Mouse (Mus musculus) NIH3T3 (cell line): ENCODE data around the gene 1700018F24Rik.
"Not testable (repeated sequence)": the region's sequence is repeated elsewhere in the genome, so short reads cannot be mapped to it uniquely, and the experiment has no call there.

Experiments
- DNase-seq: peaks from one replicate; pipeline ENCODE4 v3.0.0-alpha.2; 2012; ENCODE audit warnings: low read depth

The 1700018F24Rik gene

GRCm38 (mm10) chr5:145042690-145043089 lies at the start of gene 1700018F24Rik:
Gene 1700018F24Rik, plus strand, starts transcription at chr5:145042990.
- DNase-seq: not testable (repeated sequence)

- DNase-seq: peak; percentile 66
These were observed 44.3 kb upstream of the 1700018F24Rik start for GRCm38 (mm10) chr5:144998491-144998890.

DNA sequence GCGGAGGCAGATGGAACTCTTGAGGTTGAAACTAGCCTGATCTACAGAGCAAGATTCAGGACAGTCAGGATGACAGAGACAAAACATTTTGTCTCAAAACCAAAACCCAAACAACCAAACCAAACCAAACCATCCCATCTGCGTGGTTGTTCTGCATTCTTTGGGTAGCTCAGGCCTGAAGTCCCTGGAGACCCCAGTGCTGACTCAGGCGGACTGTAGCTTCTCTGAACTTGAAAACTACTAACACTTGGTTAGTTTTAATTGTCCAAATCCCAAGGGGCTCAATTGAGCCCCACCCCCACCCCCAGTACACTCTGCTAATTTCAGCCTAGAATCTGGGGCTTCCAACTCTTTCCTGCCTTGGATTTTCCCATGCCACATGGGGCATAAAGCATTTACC lies 39.4 kb upstream of the 1700018F24Rik start:
- DNase-seq: peak; percentile 62

- no peak for DNase-seq
These were observed 38.3 kb upstream of the 1700018F24Rik start for GRCm38 (mm10) chr5:145004495-145004894.

DNA sequence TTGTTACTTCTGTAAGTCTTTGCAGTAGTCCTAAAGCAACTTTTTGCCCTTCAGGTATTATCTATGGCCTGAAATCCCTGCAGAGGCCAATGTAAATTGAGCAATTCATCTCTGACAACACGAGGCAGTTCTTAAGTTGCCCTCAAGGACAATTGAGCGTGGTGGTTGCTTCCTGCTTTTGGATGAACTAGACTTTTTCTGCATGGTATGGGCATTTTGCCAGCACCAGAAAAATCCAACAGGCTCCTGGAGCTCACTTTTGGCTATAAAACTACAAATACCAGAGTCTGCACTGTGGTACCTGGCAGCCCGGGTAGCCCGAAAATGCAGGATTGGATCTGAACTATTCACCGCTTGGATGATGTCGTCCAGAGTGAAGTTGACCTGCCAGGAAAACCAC lies 37.2 kb upstream of the 1700018F24Rik start:
- DNase-seq: no peak

DNA sequence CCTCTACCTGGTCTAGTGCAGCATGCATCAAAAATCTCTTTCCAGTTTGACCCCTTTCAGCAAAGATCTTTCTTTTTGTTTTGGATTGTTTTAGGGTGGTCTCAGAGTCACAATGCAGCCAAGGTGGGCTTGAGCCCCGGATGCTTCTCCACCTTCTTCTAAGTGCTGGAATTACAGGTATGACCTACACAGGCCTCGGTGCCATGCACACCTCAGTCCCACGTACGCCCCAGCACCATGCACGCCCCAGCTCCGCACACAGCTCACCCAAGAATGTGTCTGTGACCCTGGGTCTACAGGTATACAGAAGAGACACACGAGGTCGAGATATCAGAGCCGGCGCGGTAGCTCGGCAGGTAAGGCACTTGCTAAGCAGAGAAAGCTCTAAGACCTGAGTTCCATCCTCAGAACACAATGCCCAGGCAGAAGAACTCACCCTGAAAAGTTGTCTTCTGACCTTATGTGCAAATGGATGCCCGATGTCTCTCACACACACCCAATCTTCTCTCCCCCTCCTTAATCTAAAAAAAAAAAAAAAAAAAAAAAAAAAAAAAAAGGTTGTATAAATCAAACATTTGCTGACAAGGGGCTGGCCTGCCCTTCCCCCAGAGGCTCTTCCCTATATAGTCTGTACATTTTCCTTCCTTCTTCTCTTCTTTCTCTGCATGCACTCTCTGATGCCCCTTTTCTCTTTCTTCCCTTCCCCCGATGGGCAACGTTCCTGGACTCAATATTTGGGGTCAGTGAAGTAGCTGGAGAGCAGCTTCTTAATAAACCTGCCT lies 33.7 kb upstream of the 1700018F24Rik start:
- DNase-seq: no peak

DNA sequence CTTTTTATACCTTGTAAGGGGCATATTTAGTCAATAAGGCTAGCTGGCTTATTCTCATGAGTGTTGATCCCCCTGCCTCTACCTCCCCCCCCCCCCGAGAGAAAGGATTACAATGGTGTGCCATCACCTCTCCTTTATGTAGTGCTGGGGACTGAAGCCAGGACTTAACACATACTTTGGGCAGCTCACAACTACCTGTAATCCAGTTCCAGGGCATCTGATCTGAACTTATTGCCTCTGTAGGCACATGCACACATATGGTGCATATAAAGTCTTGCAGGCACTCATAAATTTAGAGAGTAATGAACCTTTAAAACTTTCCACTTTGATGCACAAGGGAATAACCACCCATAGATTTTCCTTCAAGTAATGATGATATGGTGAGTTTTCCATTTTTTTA lies 28.5 kb upstream of the 1700018F24Rik start:
- no peak for DNase-seq

- DNase-seq: peak; percentile 24
These were observed 26.0 kb upstream of the 1700018F24Rik start for GRCm38 (mm10) chr5:145016761-145017160.

- not testable (repeated sequence) for DNase-seq
These were observed 22.5 kb upstream of the 1700018F24Rik start for GRCm38 (mm10) chr5:145020254-145020653.

- DNase-seq: not testable (repeated sequence)
These were observed 22.1 kb upstream of the 1700018F24Rik start for GRCm38 (mm10) chr5:145020712-145021111.

DNA sequence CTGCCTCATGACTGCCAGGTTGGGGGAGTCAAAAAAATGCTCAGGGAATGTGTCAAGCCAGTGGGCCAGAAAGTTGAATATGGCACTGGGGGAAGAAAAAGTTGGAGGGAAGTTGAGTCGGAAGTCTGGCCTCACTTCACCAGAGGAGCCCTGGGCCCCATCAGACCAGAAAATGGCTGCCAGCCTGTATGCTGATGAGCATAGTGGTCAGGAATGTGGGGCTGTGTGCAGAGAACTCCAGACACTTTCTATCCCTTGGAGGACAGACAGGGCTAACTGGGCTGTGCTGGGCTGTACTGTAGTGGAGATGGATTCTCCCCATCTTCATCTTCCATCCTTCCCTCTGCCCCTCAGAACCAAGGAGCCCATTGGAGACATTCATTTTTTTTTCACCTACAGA lies 12.3 kb upstream of the 1700018F24Rik start:
- DNase-seq: peak; percentile 55

DNA sequence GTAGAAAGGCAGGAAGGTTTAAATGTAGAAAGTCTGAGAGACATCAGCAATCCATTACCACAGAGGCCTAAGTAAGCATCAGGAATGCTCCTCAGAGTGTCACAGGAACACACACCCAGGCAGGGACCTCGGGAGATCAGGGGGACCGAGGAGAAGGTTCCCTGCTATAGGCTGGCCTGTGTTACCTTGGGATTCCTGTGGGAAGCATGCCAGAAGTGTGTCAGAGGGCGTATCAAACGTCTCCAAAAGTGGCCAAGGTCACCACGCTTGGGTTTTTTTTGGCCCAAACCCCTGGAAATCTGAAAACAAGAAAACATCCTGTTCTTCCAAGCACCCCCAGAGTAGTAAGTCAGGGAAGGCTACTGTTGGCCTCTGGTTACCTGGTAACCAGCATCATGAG lies 10.4 kb upstream of the 1700018F24Rik start, which contains the start of gene Gm4871:
Gene Gm4871, minus strand, starts transcription at position 364 of the 400 bp plus-strand sequence.
- not testable (repeated sequence) for DNase-seq

DNA sequence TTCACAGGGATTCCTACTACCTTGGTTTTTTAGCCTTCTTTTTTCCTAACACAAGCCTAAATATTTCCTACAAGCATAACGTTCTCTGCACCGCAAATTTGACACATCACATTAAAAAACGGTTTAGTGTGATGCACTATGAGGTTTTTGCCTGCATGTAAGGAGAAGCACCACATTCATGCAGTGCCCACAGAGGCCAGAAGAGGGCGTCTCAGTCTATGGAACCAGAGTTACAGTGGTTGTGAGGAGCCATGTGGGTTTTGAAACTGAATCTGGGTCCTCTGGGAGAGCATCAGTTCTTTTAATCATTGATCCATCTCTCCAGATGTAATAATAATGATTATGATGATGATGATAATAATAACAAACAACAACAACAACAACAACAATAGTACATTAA lies 1.2 kb upstream of the 1700018F24Rik start:
- DNase-seq: peak; percentile 46

DNA sequence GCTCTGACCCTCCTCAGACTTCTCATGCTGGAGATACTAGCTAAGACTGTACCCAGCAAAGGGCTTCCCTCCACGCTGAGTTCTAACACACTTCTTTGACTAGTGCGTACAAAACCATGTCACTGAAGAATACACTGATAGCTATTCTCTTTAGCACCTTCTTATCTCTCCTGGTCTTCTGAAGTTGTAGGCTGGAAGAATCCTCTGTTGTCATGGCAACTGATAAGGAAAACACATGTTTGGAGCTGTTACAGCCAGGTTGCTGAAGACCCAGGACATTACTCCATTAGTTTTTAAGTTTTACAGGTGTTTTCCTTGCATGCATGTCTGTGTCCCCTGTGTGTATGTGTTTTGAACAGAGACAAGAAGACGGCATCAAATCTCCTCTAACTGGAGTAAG lies 11.4 kb downstream of the 1700018F24Rik start:
- DNase-seq: not testable (repeated sequence)

- DNase-seq: no peak
These were observed 15.1 kb downstream of the 1700018F24Rik start for GRCm38 (mm10) chr5:145057907-145058306.

DNA sequence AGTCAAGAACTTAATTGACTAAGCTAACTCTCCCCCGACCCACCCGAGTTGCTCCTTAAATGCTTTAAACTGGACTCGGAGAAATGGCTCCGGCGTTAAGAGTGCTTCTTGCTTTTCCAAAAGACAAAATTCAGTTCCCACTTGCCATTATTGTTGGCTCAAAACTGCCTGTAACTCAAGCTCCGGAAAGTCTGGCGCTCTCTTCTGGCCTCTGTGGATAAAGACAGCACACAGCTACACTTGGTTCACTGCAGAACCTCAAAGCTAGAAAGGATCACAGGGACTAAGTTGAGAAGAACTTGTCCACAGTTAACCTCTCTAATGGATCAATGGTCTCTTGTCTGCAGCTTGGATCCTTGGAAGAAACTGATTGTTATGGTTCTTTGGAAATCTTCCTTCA lies 15.9 kb downstream of the 1700018F24Rik start:
- no peak for DNase-seq

DNA sequence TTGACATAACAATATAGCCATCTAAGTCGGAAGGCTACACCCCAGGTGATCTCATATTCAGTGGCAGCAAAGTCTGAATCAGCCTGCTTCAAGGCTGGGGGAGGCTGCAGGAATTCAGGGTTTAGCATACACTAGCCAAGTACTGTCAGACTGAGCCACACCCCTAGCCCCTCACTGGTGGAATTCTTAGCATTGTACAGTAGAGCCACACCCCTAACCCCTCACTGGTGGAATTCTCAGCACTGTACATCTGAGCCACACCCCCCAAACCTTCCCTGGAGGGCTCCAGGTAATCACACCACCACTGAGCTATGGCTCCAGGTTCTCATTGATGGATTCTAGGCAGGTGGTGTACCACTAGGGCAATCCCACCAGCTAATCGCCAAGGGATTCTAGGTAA lies 16.7 kb downstream of the 1700018F24Rik start:
- no peak for DNase-seq

GRCm38 (mm10) chr5:145064765-145065340 lies 22.1 kb downstream of the 1700018F24Rik start:
- no peak for DNase-seq

- DNase-seq: peak; percentile 14
These were observed 26.1 kb downstream of the 1700018F24Rik start for GRCm38 (mm10) chr5:145068863-145069262.

DNA sequence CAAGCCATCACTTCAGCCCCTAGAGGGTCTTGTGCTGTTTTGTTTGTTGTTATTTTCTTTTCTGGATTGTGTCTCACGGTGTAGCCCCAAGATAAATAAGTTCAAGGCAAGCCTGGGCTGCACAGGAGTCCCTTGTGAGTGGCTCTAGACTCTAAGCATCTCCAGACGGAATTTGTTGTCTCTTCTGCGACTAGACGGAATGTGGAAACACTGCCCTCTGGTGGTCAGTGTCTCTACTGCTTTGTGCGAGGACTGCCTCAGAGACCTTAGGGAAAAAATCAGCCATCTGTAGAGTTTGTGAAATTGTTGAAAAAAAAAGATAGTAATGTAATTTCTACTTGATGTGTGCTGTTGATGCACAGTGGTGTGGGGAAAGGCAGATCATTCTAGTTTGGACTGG lies 26.9 kb downstream of the 1700018F24Rik start:
- DNase-seq: peak; percentile 92

- peak; percentile 58 for DNase-seq
These were observed 28.6 kb downstream of the 1700018F24Rik start for GRCm38 (mm10) chr5:145071342-145071741.

GRCm38 (mm10) chr5:145075081-145075480 lies 32.3 kb downstream of the 1700018F24Rik start:
- DNase-seq: no peak

- no peak for DNase-seq
These were observed 39.2 kb downstream of the 1700018F24Rik start for GRCm38 (mm10) chr5:145081866-145082613.
